Mouse (Mus musculus): ENCODE results near the gene Prss40.

DNA sequence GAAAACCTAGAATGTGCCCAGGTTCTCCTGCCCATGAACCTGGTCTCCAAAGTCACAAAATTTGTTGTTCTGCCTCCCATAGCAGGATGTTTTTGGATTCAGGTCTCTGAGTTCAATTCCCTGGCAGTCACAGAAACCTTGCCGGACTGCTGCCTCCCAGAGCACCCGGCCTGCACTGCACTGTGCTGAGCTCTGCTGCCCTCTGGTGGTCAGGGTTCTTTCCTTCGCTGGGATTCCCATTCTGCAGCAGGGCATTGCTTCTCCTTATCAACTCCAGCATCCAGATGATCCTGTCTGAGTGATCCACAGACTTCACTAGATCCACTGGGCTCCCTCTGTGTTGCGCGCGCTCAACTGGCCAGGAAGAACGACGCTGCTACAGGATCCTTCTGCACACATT is 41.6 kb upstream of the Prss40 start:
- peak; percentile 94 for TF ChIP-seq CTCF (conservative IDR thresholded peaks at IDR 0.05; ENCODE audit: insufficient read depth, insufficient read length, low read depth, low read length)
- TF ChIP-seq POLR2A (IDR thresholded peaks at IDR 0.05; ENCODE audit: low read depth, low read length), result no peak

Data from kidney, adult 2 months (tissue).